Mouse (Mus musculus): ENCODE data around the gene Timm44. TPM values are rescaled to one million over a fixed set of nuclear protein-coding genes. Genes with fewer than 3 reads are reported as not detected.
A peak's percentile ranks its signal among the peaks of the same experiment; 100 is the strongest.
"Not testable (repeated sequence)": the region's sequence is repeated elsewhere in the genome, so short reads cannot be mapped to it uniquely, and the experiment has no call there.

Gene Timm44
- polyA plus RNA-seq, 1 experiment = 131 TPM

GRCm38 (mm10) chr8:4265160-4265914, 10.4 kb downstream of the Timm44 start:
- no peak for DNase-seq (ENCODE audit: extremely low spot score in 1 of 2, low spot score in 1 of 2)

GRCm38 (mm10) chr8:4263105-4263791, 12.5 kb downstream of the Timm44 start:
- peak in 1 of 2 experiments; percentile 58 for DNase-seq (ENCODE audit: extremely low spot score in 1 of 2, low spot score in 1 of 2)

DNA sequence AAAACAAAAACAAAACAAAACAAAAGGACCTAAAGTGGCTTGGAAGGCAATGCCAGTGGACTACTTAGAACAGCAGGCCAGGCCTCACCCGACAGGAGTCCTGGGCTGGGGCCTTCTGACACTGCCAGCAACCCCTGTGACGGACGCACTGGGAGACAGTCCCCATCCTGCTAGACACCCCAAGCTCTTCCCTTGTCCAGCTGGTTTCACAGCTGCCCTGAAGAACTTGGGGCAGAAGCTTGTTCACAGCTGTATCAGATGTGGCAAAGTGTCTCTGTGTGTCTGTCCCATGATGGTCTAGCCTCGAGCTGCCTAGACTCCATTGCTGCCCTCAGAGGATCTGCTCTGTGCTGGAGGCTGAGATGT, 15.9 kb downstream of the Timm44 start:
- no peak for DNase-seq (ENCODE audit: extremely low spot score in 1 of 2, low spot score in 1 of 2)

- peak; percentile 79 to 92 for DNase-seq (ENCODE audit: extremely low spot score in 1 of 2, low spot score in 1 of 2)
Observed at GRCm38 (mm10) chr8:4259125-4259804, 16.4 kb downstream of the Timm44 start, which contains the start of gene Ctxn1. Ctxn1 (minus strand) TSS chr8:4259274.

DNA sequence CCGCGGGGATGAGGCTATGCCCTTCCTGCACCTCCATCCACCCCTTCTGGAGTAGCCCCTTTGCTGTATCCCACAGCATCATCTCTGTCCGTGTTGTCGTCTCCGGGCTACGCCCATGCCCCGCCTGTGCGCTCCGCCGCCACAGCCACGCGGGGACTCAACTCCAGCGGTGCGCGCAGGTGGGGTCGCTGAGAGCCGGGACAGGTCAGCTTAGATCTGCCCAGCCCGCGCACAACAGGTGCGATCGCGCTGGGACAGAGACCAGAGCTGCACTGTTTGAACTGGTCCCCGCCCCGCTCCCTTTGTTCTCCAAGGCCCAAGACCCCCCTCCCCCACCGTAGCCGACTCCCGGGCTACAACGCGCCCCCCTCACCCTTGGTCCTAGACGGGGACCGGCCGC, 17.0 kb downstream of the Timm44 start:
- DNase-seq (ENCODE audit: extremely low spot score in 1 of 2, low spot score in 1 of 2) = no peak

DNA sequence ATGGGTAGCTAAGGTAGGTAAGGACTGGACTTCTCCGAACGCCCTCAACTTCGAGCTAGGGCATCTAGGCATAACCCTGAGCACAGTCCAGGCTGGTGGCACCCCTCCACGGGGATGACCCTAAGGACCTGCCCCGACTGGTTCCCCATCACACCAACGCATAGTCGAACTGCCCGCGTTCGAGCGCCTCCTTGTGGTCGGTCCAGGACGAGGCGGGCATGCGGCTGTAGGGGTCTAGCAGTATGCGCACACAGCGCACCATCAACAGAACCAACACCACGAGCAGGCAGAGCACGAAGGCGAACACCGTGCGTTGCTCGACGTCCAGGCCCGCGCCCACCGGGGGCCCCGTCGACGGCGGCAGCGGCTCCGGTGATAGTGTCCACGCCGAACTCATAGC, 17.5 kb downstream of the Timm44 start:
- peak in 1 of 2 experiments; percentile 88 for DNase-seq (ENCODE audit: extremely low spot score in 1 of 2, low spot score in 1 of 2)

- DNase-seq (ENCODE audit: extremely low spot score in 1 of 2, low spot score in 1 of 2) = no peak
Observed at GRCm38 (mm10) chr8:4257350-4257749, 18.4 kb downstream of the Timm44 start.

- peak; percentile 92 to 93 for DNase-seq (ENCODE audit: extremely low spot score in 1 of 2, low spot score in 1 of 2)
Observed at GRCm38 (mm10) chr8:4256911-4257310, 18.8 kb downstream of the Timm44 start.

- DNase-seq (ENCODE audit: extremely low spot score in 1 of 2, low spot score in 1 of 2) = not testable (repeated sequence)
Observed at GRCm38 (mm10) chr8:4255471-4255870, 20.2 kb downstream of the Timm44 start.

DNA sequence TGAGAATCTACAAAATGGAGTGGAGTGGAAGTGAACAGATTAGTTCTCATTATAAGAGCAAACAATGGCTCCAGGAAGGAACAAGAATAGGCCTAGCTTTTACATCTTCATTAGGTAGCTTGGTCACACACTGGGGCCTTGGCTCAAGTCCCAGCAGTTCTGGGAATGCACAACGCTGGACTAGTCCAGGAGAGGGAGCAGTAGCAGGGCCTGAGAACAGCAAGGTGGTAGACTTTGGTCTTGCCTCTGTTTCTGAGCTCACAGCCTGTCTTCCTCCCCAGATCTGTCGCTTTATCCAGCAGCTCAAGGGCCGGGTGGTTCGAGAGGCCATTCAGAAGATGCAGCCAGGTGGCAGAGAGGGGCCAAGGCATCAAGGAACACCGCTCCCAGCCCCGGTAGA, 21.7 kb downstream of the Timm44 start:
- DNase-seq (ENCODE audit: extremely low spot score in 1 of 2, low spot score in 1 of 2) = peak in 1 of 2 experiments; percentile 77

DNA sequence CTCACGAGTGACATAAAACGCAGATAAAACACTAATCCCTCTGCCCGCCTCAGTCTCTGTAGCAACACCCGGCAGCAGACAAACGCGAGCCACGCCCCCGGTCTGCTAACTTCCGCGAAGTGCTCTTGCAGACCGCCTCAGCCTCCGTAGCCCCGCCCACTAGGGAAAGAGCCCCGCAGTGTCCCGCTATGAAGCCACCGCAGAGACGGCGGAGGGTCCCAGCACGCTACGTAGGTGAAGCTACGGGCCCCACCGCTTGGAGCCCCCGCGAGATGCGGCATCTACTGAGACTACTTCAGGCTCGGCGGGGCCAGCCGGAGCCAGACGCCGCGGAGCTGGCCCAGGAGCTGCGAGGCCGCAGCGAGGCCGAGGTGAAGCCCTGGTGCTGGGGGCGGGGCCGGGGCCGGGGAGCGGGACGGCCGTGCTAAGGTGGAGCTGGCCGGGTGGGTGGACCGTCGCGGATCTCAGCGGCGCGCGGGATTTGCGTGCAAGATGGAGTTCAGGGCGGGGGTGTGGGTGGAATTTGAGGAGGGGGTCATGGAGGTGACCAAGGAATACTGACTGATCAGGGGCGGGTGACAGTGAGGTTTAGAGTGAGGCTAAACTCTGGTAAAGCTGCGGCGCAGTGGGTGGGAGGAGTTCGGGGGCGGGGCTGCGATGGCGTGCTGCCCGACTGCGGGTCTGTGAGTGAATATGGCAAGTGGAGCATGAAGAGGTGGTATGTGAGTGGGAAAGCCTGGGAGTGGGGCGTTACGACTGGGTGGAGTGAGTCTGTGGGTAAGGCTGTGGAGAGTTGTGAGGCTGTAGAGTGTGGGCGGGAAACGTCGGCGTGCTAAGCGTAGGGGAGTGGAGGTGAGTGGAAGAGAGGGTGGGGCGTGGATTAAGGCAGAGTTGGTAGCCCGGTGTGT, 22.5 kb downstream of the Timm44 start, which contains the start of gene Snapc2:
Snapc2 (plus strand) TSS at position 147 of the 908 bp plus-strand sequence.
- peak; percentile 85 to 96 for DNase-seq (ENCODE audit: extremely low spot score in 1 of 2, low spot score in 1 of 2)

DNA sequence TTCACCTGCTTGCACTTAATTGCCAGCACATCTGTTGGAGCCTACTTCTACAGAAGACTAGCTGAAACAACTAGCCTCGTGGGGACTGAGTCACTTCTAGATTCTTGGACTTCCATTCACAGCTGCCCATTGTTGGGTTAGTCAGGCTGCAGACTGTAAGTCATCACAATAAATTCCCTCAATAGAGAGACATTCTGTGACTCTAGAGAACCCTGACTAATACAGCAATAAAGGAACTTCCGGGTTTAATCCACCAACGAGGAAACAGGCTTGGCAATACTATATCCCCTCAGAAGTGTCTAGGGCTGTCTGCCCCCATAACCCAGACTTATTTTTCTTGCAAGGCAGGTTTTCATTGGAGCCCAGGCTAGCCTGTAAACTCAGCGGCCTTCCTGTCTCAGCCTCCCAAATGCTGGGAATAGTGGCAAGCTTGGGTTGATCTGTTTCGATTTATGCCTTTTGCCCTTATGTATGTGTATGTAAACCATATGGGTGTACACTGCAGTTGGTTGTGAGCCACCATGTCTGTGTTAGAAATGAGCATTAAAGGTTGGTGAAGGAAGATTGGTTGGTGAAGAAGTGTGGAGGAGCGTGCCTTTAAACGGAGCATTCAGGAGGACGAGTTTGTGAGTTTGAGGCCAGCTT, 23.5 kb downstream of the Timm44 start:
- DNase-seq (ENCODE audit: extremely low spot score in 1 of 2, low spot score in 1 of 2) = no peak

DNA sequence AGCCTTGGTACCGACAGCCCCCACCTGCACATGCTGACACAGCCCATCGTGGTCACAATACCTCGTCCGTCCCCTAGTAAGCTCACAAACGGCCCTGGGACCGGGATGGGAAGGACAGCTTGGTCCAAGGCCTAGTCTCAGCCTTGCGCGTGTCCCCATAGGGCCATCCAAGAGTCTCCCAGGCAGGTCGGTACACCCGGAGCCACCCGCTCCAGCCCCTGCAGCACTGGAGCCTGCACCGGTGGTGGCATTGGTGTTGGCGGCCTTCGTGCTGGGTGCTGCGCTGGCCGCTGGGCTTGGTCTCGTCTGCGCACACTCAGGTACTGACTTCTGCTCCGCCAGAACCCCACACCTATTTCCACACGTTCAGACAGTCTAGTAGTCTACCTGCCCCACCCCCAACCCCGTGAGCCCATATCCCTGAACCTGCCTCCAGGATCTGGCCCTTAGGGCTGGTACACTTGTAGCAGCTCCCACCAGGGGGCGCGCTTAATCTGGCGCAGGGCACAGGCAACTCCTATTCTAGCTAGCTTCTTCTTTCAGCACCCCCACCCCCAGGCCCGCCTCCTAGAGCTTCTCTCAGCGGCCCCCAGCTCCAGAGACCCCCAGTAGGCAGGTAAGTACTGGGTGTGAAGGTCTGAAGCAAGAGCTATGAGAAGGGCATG, 25.3 kb downstream of the Timm44 start:
- peak in 1 of 2 experiments; percentile 92 for DNase-seq (ENCODE audit: extremely low spot score in 1 of 2, low spot score in 1 of 2)

DNA sequence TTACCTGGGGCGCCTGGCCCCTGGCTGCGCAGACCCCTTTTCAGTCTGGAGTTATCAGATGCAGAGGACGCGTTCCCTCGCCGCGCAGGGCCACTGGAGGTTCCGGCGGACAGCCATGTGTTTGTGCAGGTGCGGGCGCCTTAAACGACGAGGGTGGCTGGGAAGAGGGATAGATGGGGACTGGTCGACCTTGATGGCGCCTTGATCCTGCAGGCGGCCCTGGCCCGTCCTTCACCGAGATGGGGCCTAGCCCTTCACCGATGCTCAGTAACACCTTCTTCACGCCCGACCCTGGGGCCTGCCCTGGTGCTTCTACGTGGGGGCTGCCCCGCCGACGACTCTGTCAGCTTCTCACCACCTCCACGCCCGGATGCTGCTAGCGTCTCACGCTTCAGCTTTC, 26.5 kb downstream of the Timm44 start:
- no peak for DNase-seq (ENCODE audit: extremely low spot score in 1 of 2, low spot score in 1 of 2)

GRCm38 (mm10) chr8:4247951-4248540, 27.7 kb downstream of the Timm44 start, which contains the start of gene Tgfbr3l:
Tgfbr3l (plus strand) TSS chr8:4248214.
- no peak for DNase-seq (ENCODE audit: extremely low spot score in 1 of 2, low spot score in 1 of 2)

DNA sequence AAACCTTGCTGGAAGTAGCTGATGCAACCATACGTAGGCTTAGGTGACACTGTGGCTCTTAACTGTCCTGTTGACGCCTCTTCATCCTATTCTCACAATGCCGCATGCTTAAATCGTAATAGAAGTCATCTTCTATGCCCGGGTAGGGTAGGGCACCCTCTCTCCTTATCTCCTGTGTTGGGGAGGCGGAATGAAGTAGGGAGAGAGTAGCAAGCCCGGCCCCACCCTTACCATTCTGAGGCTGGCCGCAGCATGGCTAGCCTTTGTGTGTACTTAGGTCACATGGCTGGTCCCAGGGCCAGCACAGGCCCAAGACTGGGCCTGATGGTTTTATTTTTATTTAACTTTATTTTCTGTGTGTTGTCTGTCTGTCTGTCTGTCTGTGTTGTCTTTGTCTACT, 28.5 kb downstream of the Timm44 start:
- DNase-seq (ENCODE audit: extremely low spot score in 1 of 2, low spot score in 1 of 2) = no peak

- no peak for DNase-seq (ENCODE audit: extremely low spot score in 1 of 2, low spot score in 1 of 2)
Observed at GRCm38 (mm10) chr8:4245737-4246136, 30.0 kb downstream of the Timm44 start.

DNA sequence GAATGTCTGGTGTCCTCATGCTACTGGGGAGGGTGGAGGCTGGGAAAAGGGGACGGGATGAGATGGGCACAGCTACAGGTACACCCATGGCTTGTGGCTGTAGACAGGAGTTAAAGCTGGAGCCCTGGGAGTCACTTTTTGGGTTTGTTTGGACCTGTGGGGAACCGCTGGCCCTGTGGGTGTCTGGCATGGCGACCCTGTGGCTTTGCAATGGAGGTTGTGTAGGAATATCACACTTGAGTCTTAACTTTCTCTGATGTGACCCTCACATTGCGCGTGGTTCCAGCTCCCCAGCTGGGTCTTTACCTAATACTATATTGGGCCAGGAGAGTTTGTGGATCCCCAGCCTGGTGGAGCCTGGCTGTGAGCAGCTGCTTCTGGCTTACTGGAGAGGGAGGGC, 30.7 kb downstream of the Timm44 start:
- DNase-seq (ENCODE audit: extremely low spot score in 1 of 2, low spot score in 1 of 2) = no peak
